Mouse (Mus musculus) neutrophil, adult 5-6 weeks (primary cell): Measurements from ENCODE around the gene Gm4498. TPM values are rescaled to one million over a fixed set of nuclear protein-coding genes. Genes with fewer than 3 reads are reported as not detected.
"Not testable (repeated sequence)": the region's sequence is repeated elsewhere in the genome, so short reads cannot be mapped to it uniquely, and the experiment has no call there.

Experiments
- ATAC-seq: fragments of 151-379, 151-347 bp; 2 replicates; pipeline ENCODE4 v1.8.0; 2017; ENCODE audit warnings: mild to moderate bottlenecking, moderate TSS enrichment; ENCODE audit not compliant: insufficient number of reproducible peaks, poor library complexity, low FRiP score, severe bottlenecking; ENCODE audit errors: extremely low read depth
- total RNA-seq: library from RNA; stranded (forward); fragments of 200-1000 nt; gene quantifications from 2 replicates; pipeline ENCODE4 v1.2.3, GENCODE M21; 2017

Gene Gm4498
- not detected in 2 replicates for total RNA-seq

DNA sequence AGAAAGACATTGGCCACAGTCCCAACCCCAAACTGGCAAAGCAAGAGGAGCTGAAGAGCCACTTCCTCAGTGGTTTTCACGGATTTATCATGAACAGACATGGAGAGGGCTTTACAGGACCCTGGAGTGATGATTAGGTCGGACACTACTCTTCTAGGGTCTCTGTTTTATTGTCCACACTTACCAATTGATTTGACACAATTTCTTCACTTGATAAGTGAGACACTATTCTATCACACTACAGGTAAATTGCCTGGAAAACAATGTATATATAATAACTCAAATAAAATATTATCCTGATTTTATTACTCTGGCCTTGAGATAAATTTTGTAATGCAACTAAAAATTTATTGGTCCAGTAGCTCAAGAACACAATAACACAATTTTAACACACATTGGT is at the start of gene Gm4498:
Gene Gm4498, minus strand, starts transcription at position 101 of the 400 bp plus-strand sequence.
- ATAC-seq, result not testable (repeated sequence)

DNA sequence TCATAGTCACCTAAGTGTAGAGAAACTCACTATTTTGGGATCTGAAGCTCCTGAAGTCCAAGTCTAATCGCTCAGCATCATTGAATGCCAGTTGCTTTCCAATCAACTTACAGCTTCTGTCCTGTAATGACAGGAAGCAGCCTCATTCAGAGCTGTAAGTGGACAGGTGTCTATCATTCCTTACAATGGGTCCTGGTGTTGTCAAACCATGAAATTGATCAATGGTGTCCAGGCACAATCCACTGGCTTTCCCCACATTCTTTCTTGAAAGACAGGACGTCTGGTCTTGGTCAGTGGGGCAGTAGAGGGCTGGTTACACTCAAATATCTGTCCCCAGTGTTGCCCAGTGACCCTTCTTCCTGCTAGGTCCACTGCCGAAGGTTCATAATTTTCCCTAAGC is 29.1 kb upstream of the Gm4498 start, which contains the start of gene Gm5890:
Gene Gm5890, minus strand, starts transcription at position 101 of the 400 bp plus-strand sequence.
- ATAC-seq, result not testable (repeated sequence)

DNA sequence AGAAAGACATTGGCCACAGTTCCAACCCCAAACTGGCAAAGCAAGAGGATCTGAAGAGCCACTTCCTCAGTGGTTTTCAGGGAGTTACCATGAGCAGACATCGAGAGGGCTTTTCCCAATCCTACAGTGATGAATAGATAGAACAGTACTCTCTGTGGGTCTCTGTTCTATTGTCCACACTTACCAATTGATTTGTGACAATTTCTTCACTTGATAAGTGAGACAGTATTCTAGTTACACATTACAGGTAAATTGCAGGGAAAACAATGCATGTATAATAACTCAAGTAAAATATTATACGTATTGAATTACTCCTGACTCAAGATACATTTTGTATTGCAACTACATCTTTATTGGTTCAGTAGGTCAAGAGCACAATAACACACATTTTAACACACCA is 28.1 kb downstream of the Gm4498 start, which contains the start of gene Gm6164:
Gene Gm6164, minus strand, starts transcription at position 101 of the 400 bp plus-strand sequence.
- ATAC-seq, result not testable (repeated sequence)

DNA sequence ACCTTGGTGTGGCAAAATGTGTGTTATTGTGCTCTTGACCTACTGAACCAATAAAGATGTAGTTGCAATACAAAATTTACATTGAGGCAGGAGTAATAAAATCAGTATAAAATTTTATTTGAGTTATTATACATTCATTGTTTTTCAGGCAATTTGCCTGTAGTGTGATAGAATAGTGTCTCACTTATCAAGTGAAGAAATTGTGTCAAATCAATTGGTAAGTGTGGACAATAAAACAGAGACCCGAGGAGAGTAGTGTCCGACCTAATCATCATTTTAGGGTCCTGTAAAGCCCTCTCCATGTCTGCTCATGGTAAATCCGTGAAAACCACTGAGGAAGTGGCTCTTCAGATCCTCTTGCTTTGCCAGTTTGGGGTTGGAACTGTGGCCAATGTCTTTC is 40.2 kb downstream of the Gm4498 start, which contains the start of gene Vmn1r95:
Gene Vmn1r95, plus strand, starts transcription at position 301 of the 400 bp plus-strand sequence.
- not testable (repeated sequence) for ATAC-seq

Other genes starting within 250 kb of the Gm4498 start
- not detected in 2 replicates for gene Nlrp9b, start 242.4 kb downstream of the Gm4498 start, total RNA-seq
- not detected in 2 replicates for gene Vmn1r91, start 134.1 kb downstream of the Gm4498 start, total RNA-seq
- gene Gm16442, start 111.2 kb downstream of the Gm4498 start, total RNA-seq, result not detected in 2 replicates
- gene Vmn1r93, start 94.7 kb downstream of the Gm4498 start, total RNA-seq, result not detected in 2 replicates
- gene Vmn1r94, start 65.5 kb downstream of the Gm4498 start, total RNA-seq, result not detected in 2 replicates
- not detected in 2 replicates for gene Vmn1r95, start 40.1 kb downstream of the Gm4498 start, total RNA-seq
- gene Gm6164, start 28.2 kb downstream of the Gm4498 start, total RNA-seq, result not detected in 2 replicates
- gene Gm5890, start 29.0 kb upstream of the Gm4498 start, total RNA-seq, result not detected in 2 replicates
- not detected in 2 replicates for gene Gm4133, start 100.2 kb upstream of the Gm4498 start, total RNA-seq
- gene Gm5728, start 141.6 kb upstream of the Gm4498 start, total RNA-seq, result not detected in 2 replicates
- gene Vmn1r100, start 184.1 kb upstream of the Gm4498 start, total RNA-seq, result not detected in 2 replicates
- gene Vmn1r101, start 208.8 kb upstream of the Gm4498 start, total RNA-seq, result not detected in 2 replicates
- gene Gm10670, start 241.1 kb upstream of the Gm4498 start, total RNA-seq, result not detected in 2 replicates